Mouse (Mus musculus): Measurements from ENCODE around the gene Adcy9. TPM values are rescaled to one million over a fixed set of nuclear protein-coding genes. Genes with fewer than 3 reads are reported as not detected.

Gene Adcy9
- polyA plus RNA-seq, 1 experiment from 2014 or later: 0.41 TPM

GRCm38 (mm10) chr16:4381487-4381886, 38.8 kb downstream of the Adcy9 start:
- Histone ChIP-seq H3K27ac (replicated peaks) (no peak overlapping the region), H3K4me1 (replicated peaks) (no peaks in the 10 kb centered on the region; the same call in 1 of the 2 replicates), H3K4me2 (no peak overlapping the region), H3K36me3 (replicated peaks) (no peaks in the 10 kb centered on the region), H3K9me3 (replicated peaks) (no peaks in the 10 kb centered on the region), H3K27me3 (no peaks in the 10 kb centered on the region), H3K4me3 (replicated peaks) (no peak overlapping the region), H3K9ac (no peak overlapping the region)
- 61% methylated on average over 4 of the region's 4 CpGs for WGBS (ENCODE audit: insufficient replicate concordance)
- ATAC-seq (ENCODE audit: insufficient read depth): no peak

DNA sequence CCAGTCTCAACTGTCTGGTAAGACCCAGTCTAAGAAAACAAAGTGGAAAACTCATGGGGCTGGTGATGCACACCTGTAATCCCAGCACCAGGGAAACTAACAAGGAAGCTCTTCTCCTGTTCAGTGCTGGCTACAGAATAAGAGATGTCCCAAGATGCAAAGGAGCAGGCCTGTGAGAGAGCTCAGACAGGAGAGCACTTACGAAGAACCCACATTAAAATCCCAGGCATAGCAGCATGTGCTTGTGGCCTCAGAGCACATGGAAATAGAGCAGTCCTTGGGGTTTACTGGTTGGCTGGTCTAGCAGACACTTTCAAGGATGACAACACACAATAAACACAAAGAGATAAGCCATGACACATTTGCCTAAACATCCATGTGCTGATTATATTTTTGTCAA, 41.5 kb downstream of the Adcy9 start:
- H3K4me1 ChIP-seq (replicated peaks): peaks cover 4% of the 10 kb centered on the region; the same call in 1 of the 2 replicates
- H3K27ac ChIP-seq (replicated peaks): no peak overlapping the region
- no peak overlapping the region for H3K4me2 ChIP-seq
- no peaks in the 10 kb centered on the region for H3K36me3 ChIP-seq (replicated peaks)
- H3K4me3 ChIP-seq (replicated peaks): no peak overlapping the region
- H3K27me3 ChIP-seq: no peaks in the 10 kb centered on the region
- H3K9me3 ChIP-seq (replicated peaks): no peaks in the 10 kb centered on the region
- H3K9ac ChIP-seq: no peak overlapping the region
- 53% methylated on average over 1 of the region's 1 CpGs for WGBS (ENCODE audit: insufficient replicate concordance)
- no peak for ATAC-seq (ENCODE audit: insufficient read depth)

DNA sequence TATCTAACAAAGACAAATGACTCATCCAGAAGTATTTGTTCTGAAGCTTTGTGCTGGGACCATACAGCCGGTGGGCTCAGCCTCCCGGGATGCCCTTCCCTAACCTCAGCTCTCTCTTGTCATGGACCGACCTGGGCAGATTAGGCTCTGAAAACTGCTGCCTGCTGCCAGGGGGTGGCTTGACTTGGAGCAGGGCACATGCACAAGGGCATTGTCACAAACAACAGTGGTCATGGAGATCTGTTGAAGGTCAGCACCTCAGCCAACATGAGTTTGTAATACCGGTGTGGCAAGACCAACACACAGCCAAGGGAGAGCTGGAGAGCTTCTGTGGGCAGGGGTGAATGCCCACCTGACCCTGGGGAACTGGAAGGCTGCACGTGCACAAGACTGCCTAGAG, 42.7 kb downstream of the Adcy9 start:
- Histone ChIP-seq H3K4me2 (no peak overlapping the region), H3K4me1 (replicated peaks) (peaks cover 4% of the 10 kb centered on the region; the same call in 1 of the 2 replicates), H3K9me3 (replicated peaks) (no peaks in the 10 kb centered on the region), H3K9ac (no peak overlapping the region), H3K36me3 (replicated peaks) (no peaks in the 10 kb centered on the region), H3K27ac (replicated peaks) (no peak overlapping the region), H3K4me3 (replicated peaks) (no peak overlapping the region), H3K27me3 (no peaks in the 10 kb centered on the region)
- no peak for ATAC-seq (ENCODE audit: insufficient read depth)
- WGBS (ENCODE audit: insufficient replicate concordance): 61% methylated on average over 5 of the region's 5 CpGs

- Histone ChIP-seq H3K9ac (no peak overlapping the region), H3K36me3 (replicated peaks) (no peaks in the 10 kb centered on the region), H3K27me3 (no peaks in the 10 kb centered on the region), H3K9me3 (replicated peaks) (no peaks in the 10 kb centered on the region), H3K4me3 (replicated peaks) (no peak overlapping the region), H3K4me1 (replicated peaks) (peaks cover 9% of the 10 kb centered on the region), H3K27ac (replicated peaks) (no peak overlapping the region), H3K4me2 (no peak overlapping the region)
- WGBS (ENCODE audit: insufficient replicate concordance): 61% methylated on average over 7 of the region's 7 CpGs
- ATAC-seq (ENCODE audit: insufficient read depth): no peak
Observed at GRCm38 (mm10) chr16:4374780-4375380, 45.4 kb downstream of the Adcy9 start.

DNA sequence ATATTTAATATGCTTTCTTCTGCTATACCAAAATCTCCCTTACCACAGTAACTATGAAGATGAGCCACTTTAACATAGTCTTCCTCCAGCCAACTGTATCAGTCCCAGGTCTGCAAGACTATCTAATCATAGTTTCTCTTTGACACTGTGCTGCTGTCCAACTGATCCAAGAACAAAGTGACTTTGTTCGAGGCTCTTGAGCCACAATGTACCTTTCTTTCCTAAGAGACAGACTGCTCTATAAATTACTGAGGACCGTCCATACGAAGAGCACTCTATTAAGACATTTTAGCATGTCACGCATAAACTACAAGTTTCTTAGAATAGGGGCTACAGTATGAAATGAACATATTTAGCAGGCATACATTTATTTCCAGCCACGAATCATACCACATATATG, 46.0 kb downstream of the Adcy9 start:
- H3K4me2 ChIP-seq: no peak overlapping the region
- H3K9me3 ChIP-seq (replicated peaks): no peaks in the 10 kb centered on the region
- no peak for ATAC-seq (ENCODE audit: insufficient read depth)
- no peak overlapping the region for H3K4me3 ChIP-seq (replicated peaks)
- no peak overlapping the region for H3K9ac ChIP-seq
- no peaks in the 10 kb centered on the region for H3K27me3 ChIP-seq
- WGBS (ENCODE audit: insufficient replicate concordance): 69% methylated on average over 5 of the region's 5 CpGs
- peaks cover 9% of the 10 kb centered on the region for H3K4me1 ChIP-seq (replicated peaks)
- no peak overlapping the region for H3K27ac ChIP-seq (replicated peaks)
- no peaks in the 10 kb centered on the region for H3K36me3 ChIP-seq (replicated peaks)

GRCm38 (mm10) chr16:4371039-4371438, 49.3 kb downstream of the Adcy9 start:
- no peak overlapping the region for H3K9ac ChIP-seq
- H3K27me3 ChIP-seq: no peaks in the 10 kb centered on the region
- H3K4me2 ChIP-seq: no peak overlapping the region
- H3K9me3 ChIP-seq (replicated peaks): no peaks in the 10 kb centered on the region
- no peaks in the 10 kb centered on the region for H3K36me3 ChIP-seq (replicated peaks)
- ATAC-seq (ENCODE audit: insufficient read depth): no peak
- peaks cover 23% of the 10 kb centered on the region for H3K4me1 ChIP-seq (replicated peaks)
- no peak overlapping the region for H3K4me3 ChIP-seq (replicated peaks)
- no peak overlapping the region for H3K27ac ChIP-seq (replicated peaks)
- 21% methylated on average over 2 of the region's 2 CpGs for WGBS (ENCODE audit: insufficient replicate concordance)

- Histone ChIP-seq H3K27ac (replicated peaks) (no peak overlapping the region), H3K9ac (no peak overlapping the region), H3K36me3 (replicated peaks) (no peaks in the 10 kb centered on the region), H3K4me3 (replicated peaks) (no peak overlapping the region), H3K4me1 (replicated peaks) (peaks cover 22% of the 10 kb centered on the region), H3K27me3 (no peaks in the 10 kb centered on the region), H3K9me3 (replicated peaks) (no peaks in the 10 kb centered on the region), H3K4me2 (no peak overlapping the region)
- ATAC-seq (ENCODE audit: insufficient read depth): no peak
- WGBS (ENCODE audit: insufficient replicate concordance): 64% methylated on average over 10 of the region's 10 CpGs
Observed at GRCm38 (mm10) chr16:4370141-4370541, 50.2 kb downstream of the Adcy9 start.

GRCm38 (mm10) chr16:4367930-4368329, 52.4 kb downstream of the Adcy9 start:
- no peak overlapping the region for H3K27ac ChIP-seq (replicated peaks)
- no peaks in the 10 kb centered on the region for H3K36me3 ChIP-seq (replicated peaks)
- no peaks in the 10 kb centered on the region for H3K9me3 ChIP-seq (replicated peaks)
- peak; percentile 54; the same call in 1 of the 2 replicates for ATAC-seq (ENCODE audit: insufficient read depth)
- WGBS (ENCODE audit: insufficient replicate concordance): 30% methylated on average over 3 of the region's 3 CpGs
- no peak overlapping the region for H3K4me3 ChIP-seq (replicated peaks)
- no peak overlapping the region for H3K4me2 ChIP-seq
- peaks cover 27% of the 10 kb centered on the region for H3K4me1 ChIP-seq (replicated peaks)
- no peaks in the 10 kb centered on the region for H3K27me3 ChIP-seq
- H3K9ac ChIP-seq: no peak overlapping the region

DNA sequence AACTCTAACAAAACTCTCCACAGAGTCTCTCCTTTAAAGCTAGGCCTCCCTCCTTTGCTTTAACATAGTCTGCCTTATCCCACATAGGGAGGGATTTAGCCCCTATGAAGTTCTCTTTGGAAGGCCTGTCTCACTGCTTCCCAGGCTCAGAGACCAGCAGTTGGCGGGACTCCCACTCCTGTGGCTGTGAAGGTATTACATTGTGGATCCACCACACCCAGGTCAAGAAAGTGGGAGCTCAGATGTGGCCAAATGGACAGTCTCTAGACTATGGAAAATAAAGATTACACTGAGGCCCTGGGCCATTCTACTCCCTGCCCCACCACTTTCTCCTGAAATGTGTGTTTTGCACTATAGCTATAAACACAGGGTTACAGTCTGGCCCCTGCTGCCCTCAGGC, 53.0 kb downstream of the Adcy9 start:
- Histone ChIP-seq H3K27me3 (no peaks in the 10 kb centered on the region), H3K4me1 (replicated peaks) (peaks cover 27% of the 10 kb centered on the region), H3K9me3 (replicated peaks) (no peaks in the 10 kb centered on the region), H3K4me3 (replicated peaks) (no peak overlapping the region), H3K9ac (no peak overlapping the region), H3K27ac (replicated peaks) (no peak overlapping the region), H3K36me3 (replicated peaks) (no peaks in the 10 kb centered on the region), H3K4me2 (no peak overlapping the region)
- no peak for ATAC-seq (ENCODE audit: insufficient read depth)
- 68% methylated on average over 1 of the region's 1 CpGs for WGBS (ENCODE audit: insufficient replicate concordance)

DNA sequence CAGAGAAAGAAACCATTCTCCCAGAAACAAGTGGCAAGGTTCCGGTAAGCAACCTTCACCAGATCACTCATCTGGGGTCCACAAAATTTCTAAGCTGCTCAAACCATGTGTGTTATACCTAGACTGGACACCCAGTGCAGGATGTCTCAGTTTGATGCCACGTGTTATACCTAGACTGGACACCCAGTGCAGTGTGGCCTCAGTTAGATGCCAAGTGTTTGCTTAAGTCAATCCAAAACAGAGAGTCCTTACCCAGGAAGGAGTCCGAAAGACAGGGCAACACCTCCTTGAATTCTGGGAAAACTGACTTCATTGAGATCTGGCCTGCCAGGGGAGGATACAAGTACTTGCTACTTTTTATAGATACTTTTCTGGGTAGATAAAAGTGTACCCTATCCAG, 53.6 kb downstream of the Adcy9 start:
- Histone ChIP-seq H3K4me1 (replicated peaks) (peaks cover 27% of the 10 kb centered on the region), H3K27ac (replicated peaks) (no peak overlapping the region), H3K9ac (no peak overlapping the region), H3K4me2 (no peak overlapping the region), H3K4me3 (replicated peaks) (no peak overlapping the region), H3K36me3 (replicated peaks) (no peaks in the 10 kb centered on the region), H3K9me3 (replicated peaks) (no peaks in the 10 kb centered on the region), H3K27me3 (no peaks in the 10 kb centered on the region)
- no peak for ATAC-seq (ENCODE audit: insufficient read depth)
- 63% methylated on average over 3 of the region's 3 CpGs for WGBS (ENCODE audit: insufficient replicate concordance)

DNA sequence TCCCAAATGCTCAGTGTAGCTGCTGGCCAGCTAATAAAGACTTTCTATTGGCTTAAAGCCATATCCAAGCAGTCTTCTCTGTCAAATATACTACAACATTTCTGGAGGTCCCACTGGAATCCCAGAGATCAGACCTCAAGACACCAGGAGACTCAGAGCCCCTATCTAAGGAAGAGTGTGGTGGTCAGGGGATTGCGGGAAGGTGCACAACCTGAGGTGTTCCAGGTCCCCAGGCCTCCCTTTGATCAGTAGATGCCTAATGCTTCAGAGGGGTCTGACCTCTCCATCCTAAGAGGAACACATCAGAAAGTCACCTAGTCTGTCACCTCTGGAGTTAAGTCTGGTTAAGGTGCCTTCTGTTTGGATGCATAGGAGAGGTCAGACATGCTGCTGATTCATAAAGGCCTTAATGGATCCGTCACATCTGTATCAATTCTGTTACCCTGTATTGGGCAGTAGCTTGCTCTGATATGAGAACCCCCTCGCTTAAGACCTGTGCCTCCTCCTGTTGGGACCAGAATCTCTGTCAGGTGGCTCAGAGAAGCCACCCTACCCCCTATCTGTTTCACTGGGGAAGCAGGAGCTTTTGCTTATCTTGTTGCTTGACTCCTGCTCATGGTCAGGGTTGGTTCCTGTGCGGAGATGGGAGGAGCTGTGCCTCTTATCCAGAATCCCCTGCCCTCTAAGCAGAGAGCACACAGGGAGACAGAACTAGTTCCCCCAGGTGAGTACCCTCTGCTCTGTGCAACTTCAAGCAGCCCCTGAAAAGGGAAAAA, 56.8 kb downstream of the Adcy9 start:
- 46% methylated on average over 4 of the region's 4 CpGs for WGBS (ENCODE audit: insufficient replicate concordance)
- Histone ChIP-seq H3K4me3 (replicated peaks) (no peak overlapping the region), H3K4me1 (replicated peaks) (peaks cover 18% of the 10 kb centered on the region), H3K9ac (no peak overlapping the region), H3K27me3 (no peaks in the 10 kb centered on the region), H3K27ac (replicated peaks) (no peak overlapping the region), H3K36me3 (replicated peaks) (no peaks in the 10 kb centered on the region), H3K9me3 (replicated peaks) (no peaks in the 10 kb centered on the region), H3K4me2 (no peak overlapping the region; the same call in 1 of the 2 replicates)
- ATAC-seq (ENCODE audit: insufficient read depth): peak; percentile 47

Data from liver, embryonic 15.5 days (tissue).